Mouse (Mus musculus): Measurements from ENCODE around the gene Akap9. TPM values are rescaled to one million over a fixed set of nuclear protein-coding genes. Genes with fewer than 3 reads are reported as not detected.
"Not testable (repeated sequence)": the region's sequence is repeated elsewhere in the genome, so short reads cannot be mapped to it uniquely, and the experiment has no call there.

The Akap9 gene
- 10 to 100 TPM; 33.9 to 40.6 TPM for total RNA-seq (2021)
- long read RNA-seq, experiment 1, partial matches to known transcripts = 3 of 6 reads
- long read RNA-seq, experiment 1, other reads (novel, unspliced or antisense) = 2 of 6 reads
- long read RNA-seq, experiment 2, partial matches to known transcripts = 4 of 7 reads
- long read RNA-seq, experiment 2, other reads (novel, unspliced or antisense) = 1 of 7 reads

GRCm38 (mm10) chr5:3927801-3928689 lies at the start of gene Akap9:
Gene Akap9, plus strand, starts transcription at chr5:3928054.
- DNase-seq = peak; percentile 70
- intact Hi-C loops (cut with DNase I; ENCODE audit: low total_unique reads) = no loop called here

DNA sequence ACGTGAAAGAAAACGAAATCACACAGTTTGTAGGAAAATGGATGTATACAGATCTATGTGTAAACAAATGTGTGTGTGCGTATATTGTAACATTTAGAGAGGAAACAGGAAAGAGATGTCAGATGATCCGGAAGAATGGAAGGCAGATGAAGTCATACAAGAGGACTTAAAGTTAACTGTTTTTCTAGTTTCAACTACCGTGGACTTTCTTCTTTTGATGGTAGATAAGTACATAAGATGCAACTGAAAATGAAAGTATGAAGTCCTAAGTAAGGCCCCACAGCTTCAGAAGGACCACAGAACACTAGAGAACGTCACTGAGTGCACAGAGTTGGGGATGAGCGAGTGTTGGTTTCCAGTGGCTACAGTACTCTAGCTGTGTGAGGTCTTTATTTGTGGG lies 41.0 kb upstream of the Akap9 start:
- intact Hi-C loops (cut with DNase I; ENCODE audit: low total_unique reads) = not testable (repeated sequence)

GRCm38 (mm10) chr5:3889201-3889600 lies 38.7 kb upstream of the Akap9 start:
- intact Hi-C loops (cut with DNase I; ENCODE audit: low total_unique reads) = no loop called here
- no peak for DNase-seq

More for the DNA sequence above, 41.0 kb upstream of the Akap9 start:
- not testable (repeated sequence) for DNase-seq

DNA sequence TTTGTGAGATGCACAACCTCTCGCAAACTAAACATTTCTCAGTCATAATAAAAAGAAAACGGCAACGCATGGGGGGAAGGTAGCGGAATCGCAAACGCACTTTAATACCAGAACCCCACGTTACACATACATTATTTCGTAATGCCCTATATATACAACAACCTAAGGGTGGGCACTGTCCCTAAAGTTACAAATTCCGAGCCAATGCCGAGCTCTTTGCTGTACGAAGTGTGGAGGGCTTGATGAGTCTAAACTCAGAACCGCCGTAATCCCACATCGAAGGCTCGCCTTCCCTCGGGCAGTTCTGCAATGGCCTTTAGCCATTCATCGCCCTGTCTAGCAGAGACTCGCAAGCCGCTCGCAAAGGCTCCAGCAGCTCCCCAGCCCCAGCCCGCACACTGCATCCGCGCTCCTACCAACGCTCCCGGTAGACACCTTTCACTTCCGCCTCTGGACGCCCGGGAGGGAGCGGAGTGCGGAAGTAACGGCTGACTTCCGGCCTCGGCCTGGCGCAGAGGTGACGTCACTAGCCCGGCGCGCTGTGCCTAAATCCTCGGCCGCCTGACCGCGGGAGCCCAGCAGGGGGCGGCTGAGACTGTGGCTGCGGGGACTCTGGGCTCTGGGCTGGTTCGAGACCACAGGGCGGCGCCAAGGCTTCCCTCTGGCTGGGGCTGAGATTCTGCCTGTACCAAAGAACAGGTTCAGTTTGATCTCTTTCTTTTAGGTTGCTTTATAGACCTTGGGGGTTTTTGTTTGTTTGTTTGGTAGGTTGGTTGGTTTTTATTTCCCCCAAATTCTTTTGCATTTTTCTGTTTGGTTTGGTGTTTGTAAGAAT lies 34.2 kb upstream of the Akap9 start, which contains the start of gene Mterf1a:
Gene Mterf1a, minus strand, starts transcription at position 475 of the 835 bp plus-strand sequence.
- not testable (repeated sequence) for DNase-seq
- intact Hi-C loops (cut with DNase I; ENCODE audit: low total_unique reads) = loop anchor here (10.0 kb wide), 1 partner anchor 301 kb away; the partner anchor contains the start of gene Mterf1b

- intact Hi-C loops (cut with DNase I; ENCODE audit: low total_unique reads) = loop anchor here (10.0 kb wide), 1 partner anchor 301 kb away; the partner anchor contains the start of gene Mterf1b
- not testable (repeated sequence) for DNase-seq
Measured at GRCm38 (mm10) chr5:3894294-3894619, 33.6 kb upstream of the Akap9 start.

- intact Hi-C loops (cut with DNase I; ENCODE audit: low total_unique reads) = no loop called here
- DNase-seq = no peak
Measured at GRCm38 (mm10) chr5:3905471-3905870, 22.4 kb upstream of the Akap9 start.

- no peak for DNase-seq
- intact Hi-C loops (cut with DNase I; ENCODE audit: low total_unique reads) = no loop called here
Measured at GRCm38 (mm10) chr5:3922350-3922749, 5.5 kb upstream of the Akap9 start.

- no peak for DNase-seq
- intact Hi-C loops (cut with DNase I; ENCODE audit: low total_unique reads) = no loop called here
Measured at GRCm38 (mm10) chr5:3926666-3927065, 1.2 kb upstream of the Akap9 start.

DNA sequence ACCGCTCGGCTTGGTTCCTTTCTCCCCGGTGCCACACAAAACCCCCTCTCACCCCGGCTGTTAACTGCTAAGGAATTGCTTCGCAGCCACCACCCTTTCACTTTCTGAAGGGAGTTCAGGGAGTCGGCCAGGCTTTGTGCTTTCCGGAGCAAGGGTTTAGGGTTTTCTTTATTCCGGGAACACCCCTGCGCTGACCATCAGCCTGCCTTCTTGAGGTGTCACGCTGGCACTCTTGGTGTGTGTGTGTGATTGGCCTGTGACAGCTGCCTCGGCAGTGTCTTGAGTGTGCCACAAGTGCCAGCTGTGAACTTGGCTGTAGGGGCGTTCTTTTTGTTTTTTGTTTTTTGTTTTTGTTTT lies 814 bp downstream of the Akap9 start:
- DNase-seq = peak; percentile 20
- intact Hi-C loops (cut with DNase I; ENCODE audit: low total_unique reads) = no loop called here

DNA sequence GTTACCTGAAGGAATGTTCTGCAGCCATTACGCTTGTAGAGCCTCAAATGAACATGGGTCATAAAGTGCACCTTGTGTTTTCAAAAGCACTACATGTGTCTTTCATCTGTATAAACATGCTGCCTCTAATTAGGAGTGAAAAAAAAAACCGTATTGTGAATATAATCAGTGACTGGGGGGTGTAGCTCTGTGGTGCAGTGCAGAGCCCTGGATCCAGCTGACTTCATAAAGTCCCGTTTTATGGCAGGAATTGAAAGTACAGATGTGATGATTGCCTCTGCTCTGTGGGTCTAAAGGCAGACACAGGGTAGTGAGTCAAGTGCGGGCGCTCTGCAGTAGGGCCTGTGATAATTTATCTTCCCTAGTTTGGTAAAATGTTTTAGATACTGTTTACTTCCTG lies 2.9 kb downstream of the Akap9 start:
- intact Hi-C loops (cut with DNase I; ENCODE audit: low total_unique reads) = no loop called here
- DNase-seq = no peak

- intact Hi-C loops (cut with DNase I; ENCODE audit: low total_unique reads) = no loop called here
- DNase-seq = no peak
Measured at GRCm38 (mm10) chr5:3931636-3932035, 3.8 kb downstream of the Akap9 start.

DNA sequence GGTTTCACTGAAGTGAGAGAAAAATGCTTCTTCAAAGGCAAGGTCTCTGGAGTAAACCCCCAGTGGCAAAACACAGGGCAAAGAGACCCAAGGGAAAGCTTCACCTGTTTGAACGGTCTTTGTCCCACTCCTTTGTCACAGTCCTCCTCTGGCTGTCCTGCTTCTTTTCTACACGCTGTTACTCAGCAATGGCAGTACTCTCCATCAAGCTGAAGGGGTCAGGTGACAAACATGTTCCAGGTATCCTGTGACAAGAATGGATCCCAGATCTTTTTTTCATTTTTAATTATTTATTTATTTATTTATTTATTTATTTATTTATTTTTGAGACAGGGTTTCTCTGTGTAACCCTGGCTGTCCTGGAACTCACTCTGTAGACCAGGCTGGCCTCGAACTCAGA lies 5.7 kb downstream of the Akap9 start:
- intact Hi-C loops (cut with DNase I; ENCODE audit: low total_unique reads) = no loop called here
- no peak for DNase-seq

DNA sequence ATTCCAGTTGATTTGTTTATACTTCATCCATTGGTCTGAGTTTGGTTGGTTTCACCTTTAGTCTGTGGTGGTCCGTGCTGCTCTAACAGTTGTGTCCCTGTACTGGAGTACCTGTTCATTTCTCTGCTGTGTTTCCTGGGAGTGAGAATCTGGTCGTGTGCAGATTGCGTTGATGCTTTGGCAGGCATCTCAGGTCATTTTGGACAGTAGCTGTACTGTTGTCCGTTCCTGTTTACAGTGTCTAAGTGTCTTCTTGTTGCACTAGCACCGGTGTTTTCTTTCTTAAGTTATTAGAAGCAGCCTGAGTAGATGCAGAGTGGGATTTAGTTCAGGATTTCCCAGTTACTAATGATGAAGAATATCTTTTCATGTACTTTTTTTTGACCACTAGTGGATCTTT lies 7.4 kb downstream of the Akap9 start:
- intact Hi-C loops (cut with DNase I; ENCODE audit: low total_unique reads) = no loop called here
- DNase-seq = no peak

DNA sequence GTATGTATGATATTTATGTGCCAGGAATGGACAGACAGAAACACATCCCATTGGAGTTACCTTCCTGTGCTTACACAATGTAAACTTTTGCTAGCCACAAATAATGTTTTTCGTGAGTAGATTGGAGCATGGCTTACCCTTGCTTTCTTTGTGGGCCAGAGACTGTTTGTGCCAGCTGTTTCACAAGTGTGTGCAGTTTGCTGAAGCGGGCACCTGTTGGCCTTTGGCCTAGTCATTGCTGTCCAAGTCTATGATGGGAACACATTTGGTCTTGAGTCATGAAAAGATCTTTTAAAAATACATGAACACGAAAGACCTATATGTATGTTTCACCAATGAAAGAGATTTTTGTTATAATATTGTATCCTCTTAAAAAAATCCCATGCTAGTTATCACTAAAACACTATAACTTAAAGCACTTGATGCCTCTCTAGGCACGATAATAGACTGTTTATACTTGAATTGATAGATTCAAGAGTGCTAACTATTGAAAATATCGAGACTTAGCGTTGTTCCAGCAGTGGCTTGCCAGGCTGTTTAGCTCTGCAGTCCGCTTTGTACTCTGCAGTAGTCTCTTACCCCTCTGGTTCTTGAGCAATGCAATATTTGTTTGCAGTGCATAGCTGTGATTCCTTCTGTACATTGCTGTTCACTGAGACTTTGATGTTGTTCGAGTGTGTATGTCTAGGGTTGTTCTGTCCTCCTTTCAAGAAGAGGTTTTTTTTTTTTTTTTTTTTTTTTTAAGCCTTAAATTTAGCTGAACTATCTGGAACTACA lies 8.1 kb downstream of the Akap9 start:
- intact Hi-C loops (cut with DNase I; ENCODE audit: low total_unique reads) = no loop called here
- no peak for DNase-seq

DNA sequence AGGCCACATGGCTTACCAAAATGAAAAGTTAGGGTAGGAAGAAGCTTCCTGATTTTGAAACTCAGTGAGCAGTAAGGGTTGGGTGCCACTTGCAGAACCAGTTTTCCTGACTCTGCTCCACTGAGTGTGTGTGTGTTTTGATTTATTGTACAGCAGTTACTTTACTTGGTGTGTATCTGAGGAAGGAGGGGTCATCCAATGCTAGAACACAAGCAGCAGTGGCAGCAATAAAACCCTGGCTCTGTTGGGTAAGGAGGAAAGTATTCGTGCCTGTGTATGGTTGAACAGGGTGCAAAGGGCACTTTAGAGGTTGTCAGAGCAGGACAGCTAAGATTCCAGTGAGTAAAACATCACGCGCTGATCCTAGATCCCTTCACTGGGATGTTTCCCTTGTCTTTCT lies 11.1 kb downstream of the Akap9 start:
- intact Hi-C loops (cut with DNase I; ENCODE audit: low total_unique reads) = no loop called here
- DNase-seq = no peak

- DNase-seq = no peak
- intact Hi-C loops (cut with DNase I; ENCODE audit: low total_unique reads) = no loop called here
Measured at GRCm38 (mm10) chr5:3939335-3939734, 11.5 kb downstream of the Akap9 start.

DNA sequence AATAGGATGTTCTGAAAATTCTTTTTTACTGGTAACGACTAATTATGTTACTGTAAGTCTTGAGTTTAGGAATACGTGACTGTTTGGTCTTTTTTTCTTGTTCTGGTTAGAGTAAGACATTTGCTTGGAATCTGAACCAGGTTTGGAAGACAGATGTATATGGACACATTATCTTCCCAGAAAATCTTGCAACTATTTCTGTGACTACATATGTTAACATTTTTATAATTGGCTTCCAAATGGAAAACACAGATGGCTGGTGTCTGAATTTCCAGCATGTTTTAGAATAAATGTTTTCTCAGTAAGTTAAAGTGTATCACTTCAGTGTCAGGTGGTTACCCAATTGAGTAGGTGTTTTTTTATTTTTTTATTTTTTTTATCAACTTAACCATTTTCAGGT lies 13.4 kb downstream of the Akap9 start:
- intact Hi-C loops (cut with DNase I; ENCODE audit: low total_unique reads) = no loop called here
- no peak for DNase-seq

DNA sequence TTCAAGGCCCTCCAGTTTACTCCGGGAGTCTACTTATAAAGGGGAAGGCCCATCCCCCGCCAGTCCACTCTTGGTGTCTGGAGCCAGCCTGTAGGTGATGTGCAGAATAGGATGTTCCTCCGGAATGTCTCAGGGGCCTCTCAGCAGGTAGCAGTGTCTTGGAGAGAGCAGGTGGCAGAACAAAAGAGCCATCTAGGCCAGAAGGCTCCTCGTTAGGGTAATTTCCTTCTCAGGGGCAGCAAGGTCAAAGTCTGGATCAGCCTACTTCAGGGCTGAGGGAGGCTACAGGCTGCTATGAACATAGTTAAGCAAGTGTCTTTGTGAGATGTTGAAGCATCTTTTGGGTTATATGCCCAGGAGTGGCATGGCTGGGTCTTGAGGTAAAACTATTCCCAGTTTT lies 15.3 kb downstream of the Akap9 start:
- intact Hi-C loops (cut with DNase I; ENCODE audit: low total_unique reads); DNase-seq: not testable (repeated sequence)

- no peak for DNase-seq
- intact Hi-C loops (cut with DNase I; ENCODE audit: low total_unique reads) = no loop called here
Measured at GRCm38 (mm10) chr5:3952498-3952897, 24.6 kb downstream of the Akap9 start.

Data from gastrocnemius, postnatal 14 days (tissue).